Mouse (Mus musculus) urinary bladder, adult 2 months (tissue): Measurements from ENCODE around the gene Herc1. TPM values are rescaled to one million over a fixed set of nuclear protein-coding genes. Genes with fewer than 3 reads are reported as not detected.
"Not testable (repeated sequence)": the region's sequence is repeated elsewhere in the genome, so short reads cannot be mapped to it uniquely, and the experiment has no call there.

Source experiments
- DNase-seq: peaks from one replicate; pipeline ENCODE4 v3.0.0; 2022; ENCODE audit warnings: low spot score
- polyA plus RNA-seq: library from polyadenylated mRNA; depleted of rRNA; stranded (reverse); fragments of >200 nt; gene quantifications from 2 replicates; pipeline ENCODE4 v1.2.3, GENCODE M21; 2012

The Herc1 gene
- polyA plus RNA-seq, 1 experiment: 19.9 TPM

GRCm38 (mm10) chr9:66347405-66348035 is 2.7 kb upstream of the Herc1 start:
- no peak for DNase-seq

- no peak for DNase-seq
Measured at GRCm38 (mm10) chr9:66349144-66349859, 948 bp upstream of the Herc1 start.

- no peak for DNase-seq
Measured at GRCm38 (mm10) chr9:66350788-66351430, 659 bp downstream of the Herc1 start.

GRCm38 (mm10) chr9:66352704-66353103 is 2.5 kb downstream of the Herc1 start:
- no peak for DNase-seq

- no peak for DNase-seq
Measured at GRCm38 (mm10) chr9:66359135-66359534, 8.9 kb downstream of the Herc1 start.

- no peak for DNase-seq
Measured at GRCm38 (mm10) chr9:66360143-66360690, 10.0 kb downstream of the Herc1 start.

- DNase-seq: no peak
Measured at GRCm38 (mm10) chr9:66368890-66369433, 18.7 kb downstream of the Herc1 start.

- no peak for DNase-seq
Measured at GRCm38 (mm10) chr9:66370334-66370733, 20.1 kb downstream of the Herc1 start.

GRCm38 (mm10) chr9:66370847-66371246 is 20.6 kb downstream of the Herc1 start:
- DNase-seq: no peak

GRCm38 (mm10) chr9:66373432-66373831 is 23.2 kb downstream of the Herc1 start:
- DNase-seq: no peak

- DNase-seq: no peak
Measured at GRCm38 (mm10) chr9:66374495-66375478, 24.5 kb downstream of the Herc1 start.

- no peak for DNase-seq
Measured at GRCm38 (mm10) chr9:66383417-66383816, 33.2 kb downstream of the Herc1 start.

- not testable (repeated sequence) for DNase-seq
Measured at GRCm38 (mm10) chr9:66390338-66390737, 40.1 kb downstream of the Herc1 start.

GRCm38 (mm10) chr9:66393304-66393703 is 43.1 kb downstream of the Herc1 start:
- no peak for DNase-seq

GRCm38 (mm10) chr9:66423492-66423891 is 73.2 kb downstream of the Herc1 start:
- DNase-seq: no peak

GRCm38 (mm10) chr9:66440007-66440406 is 89.8 kb downstream of the Herc1 start:
- DNase-seq: no peak

- no peak for DNase-seq
Measured at GRCm38 (mm10) chr9:66448253-66448652, 98.0 kb downstream of the Herc1 start.

- DNase-seq: no peak
Measured at GRCm38 (mm10) chr9:66465087-66465486, 114.8 kb downstream of the Herc1 start.

- DNase-seq: no peak
Measured at GRCm38 (mm10) chr9:66477785-66478184, 127.5 kb downstream of the Herc1 start.

GRCm38 (mm10) chr9:66483429-66483828 is 133.2 kb downstream of the Herc1 start:
- DNase-seq: no peak

- no peak for DNase-seq
Measured at GRCm38 (mm10) chr9:66488786-66489185, 138.5 kb downstream of the Herc1 start.
